Mouse (Mus musculus) layer of hippocampus, adult 9-10 months (tissue): ENCODE measurements around the gene Thbs1.
"Not testable (repeated sequence)": the region's sequence is repeated elsewhere in the genome, so short reads cannot be mapped to it uniquely, and the experiment has no call there.

Experiments
- DNase-seq: peaks from one replicate; pipeline ENCODE4 v3.0.0; 2022; ENCODE audit warnings: low spot score

The Thbs1 gene

DNA sequence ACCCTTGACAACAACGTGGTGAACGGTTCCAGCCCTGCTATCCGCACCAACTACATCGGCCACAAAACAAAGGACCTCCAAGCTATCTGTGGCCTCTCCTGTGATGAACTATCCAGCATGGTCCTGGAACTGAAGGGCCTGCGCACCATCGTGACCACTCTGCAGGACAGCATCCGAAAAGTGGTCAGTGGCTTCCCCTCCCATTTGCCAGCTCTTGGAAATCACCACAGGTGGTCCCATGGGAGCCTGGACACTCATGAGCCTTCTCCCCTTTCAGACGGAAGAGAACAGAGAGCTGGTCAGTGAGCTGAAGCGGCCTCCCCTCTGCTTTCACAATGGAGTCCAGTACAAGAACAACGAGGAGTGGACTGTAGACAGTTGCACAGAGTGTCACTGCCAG is 3.0 kb downstream of the Thbs1 start:
- DNase-seq: no peak

DNA sequence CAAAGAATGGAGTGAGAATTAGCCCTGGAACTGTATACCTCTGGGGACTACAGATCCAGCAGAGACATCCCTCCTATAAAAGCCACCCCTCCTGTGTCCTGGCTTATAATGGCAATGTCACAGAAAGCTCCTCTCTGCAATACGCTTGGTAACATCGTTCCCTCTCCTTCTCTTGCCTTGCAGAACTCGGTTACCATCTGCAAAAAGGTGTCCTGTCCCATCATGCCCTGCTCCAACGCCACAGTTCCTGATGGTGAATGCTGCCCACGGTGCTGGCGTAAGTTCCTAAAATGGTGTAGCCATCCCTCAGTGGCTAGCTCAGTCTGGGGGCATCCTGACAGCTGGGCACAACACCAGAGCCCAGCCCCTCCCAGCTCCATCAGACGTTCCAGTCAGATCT is 4.0 kb downstream of the Thbs1 start:
- no peak for DNase-seq

DNA sequence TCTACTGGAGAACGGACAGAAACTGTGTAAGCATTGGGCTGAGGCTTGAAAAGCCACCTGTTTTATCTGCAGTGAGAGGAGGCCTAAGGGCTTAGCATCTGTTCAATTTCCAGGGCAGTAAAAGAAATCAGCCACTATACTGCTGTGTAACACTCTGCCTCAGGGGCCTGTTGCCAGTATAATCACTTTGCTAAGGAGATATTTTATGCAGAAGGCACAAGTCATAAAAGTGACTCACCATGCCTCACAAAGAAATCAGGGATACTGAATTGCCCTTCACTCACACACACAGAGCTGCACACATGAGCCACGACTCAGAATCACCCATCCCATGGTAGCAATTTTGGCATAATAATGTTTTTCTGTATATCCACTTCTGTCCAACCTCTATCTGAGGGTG is 4.5 kb downstream of the Thbs1 start:
- DNase-seq: no peak

- DNase-seq: no peak
These were observed 5.1 kb downstream of the Thbs1 start for GRCm38 (mm10) chr2:118116754-118117290.

GRCm38 (mm10) chr2:118117401-118117800 is 5.7 kb downstream of the Thbs1 start:
- DNase-seq: no peak

GRCm38 (mm10) chr2:118118045-118118444 is 6.4 kb downstream of the Thbs1 start:
- no peak for DNase-seq

- no peak for DNase-seq
These were observed 6.8 kb downstream of the Thbs1 start for GRCm38 (mm10) chr2:118118515-118118914.

DNA sequence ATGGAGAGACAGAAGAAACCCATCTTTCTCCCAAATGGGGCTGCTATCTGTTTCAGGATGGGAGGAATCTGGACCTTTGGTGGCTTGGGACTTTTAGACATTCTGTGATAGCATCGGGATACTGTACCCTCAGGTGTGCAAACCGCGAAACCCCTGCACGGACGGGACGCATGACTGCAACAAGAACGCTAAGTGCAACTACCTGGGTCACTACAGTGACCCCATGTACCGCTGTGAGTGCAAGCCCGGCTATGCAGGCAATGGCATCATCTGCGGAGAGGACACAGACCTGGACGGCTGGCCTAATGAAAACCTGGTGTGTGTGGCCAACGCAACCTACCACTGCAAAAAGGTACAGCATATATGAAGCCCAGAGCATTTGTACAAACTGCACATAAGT is 8.0 kb downstream of the Thbs1 start:
- no peak for DNase-seq

- DNase-seq: no peak
These were observed 8.4 kb downstream of the Thbs1 start for GRCm38 (mm10) chr2:118120095-118120494.

DNA sequence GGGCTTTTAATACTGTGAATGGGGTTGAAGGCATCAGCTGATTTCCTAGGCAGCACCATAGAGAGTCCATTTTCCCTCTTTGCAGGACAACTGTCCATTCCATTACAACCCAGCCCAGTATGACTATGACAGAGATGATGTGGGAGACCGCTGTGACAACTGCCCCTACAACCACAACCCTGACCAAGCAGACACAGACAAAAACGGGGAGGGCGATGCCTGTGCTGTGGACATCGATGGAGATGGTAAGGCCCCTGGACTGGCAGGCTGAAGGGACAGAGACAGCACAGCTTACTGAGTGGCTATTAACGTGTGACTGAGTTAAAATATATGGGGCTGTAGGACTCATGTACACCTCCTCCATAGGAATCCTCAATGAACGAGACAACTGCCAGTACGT is 9.1 kb downstream of the Thbs1 start:
- DNase-seq: no peak

DNA sequence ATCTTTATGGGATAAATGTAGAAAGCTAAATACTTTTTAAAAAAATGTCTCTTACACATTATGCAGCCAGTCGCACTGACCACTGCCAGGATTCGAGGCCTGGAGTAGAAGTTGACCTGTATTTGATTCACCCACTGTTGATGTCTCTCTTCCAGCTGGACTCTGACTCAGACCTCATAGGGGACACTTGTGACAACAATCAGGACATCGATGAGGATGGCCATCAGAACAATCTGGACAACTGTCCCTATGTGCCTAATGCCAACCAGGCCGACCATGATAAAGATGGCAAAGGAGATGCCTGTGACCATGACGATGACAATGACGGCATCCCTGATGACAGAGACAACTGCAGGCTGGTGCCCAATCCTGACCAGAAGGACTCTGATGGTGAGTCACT is 10.6 kb downstream of the Thbs1 start:
- DNase-seq: no peak

DNA sequence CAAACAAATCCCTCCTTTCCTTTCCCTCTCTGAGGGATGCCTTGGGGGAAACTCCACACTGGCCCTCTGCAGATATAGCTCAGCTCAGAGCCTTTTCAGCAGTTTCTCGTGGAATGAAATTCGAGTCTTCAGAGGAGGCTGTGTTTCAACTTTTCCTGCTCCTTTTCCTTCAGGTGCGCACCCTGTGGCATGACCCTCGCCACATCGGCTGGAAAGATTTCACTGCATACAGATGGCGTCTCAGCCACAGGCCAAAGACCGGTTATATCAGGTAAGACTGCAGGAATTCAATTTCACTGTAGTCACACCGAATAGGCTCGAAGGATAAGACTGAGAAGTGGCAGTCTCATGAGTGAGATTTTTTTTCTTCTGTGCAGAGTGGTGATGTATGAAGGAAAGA is 12.1 kb downstream of the Thbs1 start:
- DNase-seq: no peak

- DNase-seq: no peak
These were observed 12.8 kb downstream of the Thbs1 start for GRCm38 (mm10) chr2:118124437-118124836.

DNA sequence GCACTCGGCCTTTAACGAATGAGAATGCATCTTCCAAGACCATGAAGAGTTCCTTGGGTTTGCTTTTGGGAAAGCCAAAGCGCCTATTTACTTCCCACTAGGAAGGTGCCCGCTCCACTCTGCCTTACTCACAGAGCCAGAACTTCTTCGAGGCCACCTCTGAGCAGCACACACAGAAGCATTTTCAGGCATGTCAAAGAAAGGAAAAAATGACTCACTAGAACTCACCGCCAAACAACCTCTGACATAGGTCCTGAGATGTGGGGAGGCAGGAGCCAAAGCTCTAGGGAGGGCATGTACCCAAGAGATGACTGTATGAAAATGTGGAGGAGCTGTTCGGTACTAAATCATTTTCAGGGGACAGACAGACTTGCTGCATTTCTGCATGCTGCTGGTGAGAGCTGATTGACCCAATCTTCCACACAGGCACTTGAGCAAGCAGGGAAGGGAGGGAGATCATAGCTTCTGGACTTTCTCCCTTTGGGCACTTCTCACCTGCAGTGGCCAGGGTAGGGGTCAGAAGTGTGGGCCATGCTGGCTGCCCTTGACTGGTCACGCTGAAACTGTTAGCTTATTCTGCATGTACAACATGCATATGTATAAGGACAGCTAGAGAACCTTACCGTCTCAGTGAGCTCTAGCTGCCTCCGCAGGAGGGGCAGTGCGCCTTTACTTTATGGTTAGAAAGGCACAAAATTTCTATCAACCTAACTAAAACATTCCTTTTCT is 13.7 kb downstream of the Thbs1 start:
- DNase-seq: no peak

DNA sequence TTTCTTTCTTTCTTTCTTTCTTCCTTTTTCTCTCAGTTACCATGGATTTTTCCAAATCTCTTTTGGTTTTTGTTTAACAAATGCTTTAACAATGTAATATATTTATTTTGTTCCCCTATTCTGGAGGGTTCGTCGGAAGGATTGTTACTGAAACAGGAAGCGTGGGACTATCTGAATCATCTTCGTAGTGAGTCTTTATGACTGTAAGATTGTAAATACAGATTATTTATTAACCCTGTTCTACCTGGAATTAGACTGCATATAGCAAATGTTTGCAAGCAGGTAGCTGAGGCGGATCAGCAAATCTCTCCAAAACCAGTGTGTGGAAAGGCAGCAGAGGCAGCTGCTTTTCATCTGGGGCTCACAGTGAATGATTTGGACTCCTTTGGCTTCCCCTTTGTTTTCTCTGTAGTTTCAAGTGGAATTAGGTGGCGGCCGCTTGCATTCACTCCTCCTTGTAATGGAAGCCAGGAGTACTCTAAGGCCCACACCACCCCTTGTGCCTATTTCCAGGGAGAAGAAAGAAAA is 14.3 kb downstream of the Thbs1 start:
- DNase-seq: no peak

- no peak for DNase-seq
These were observed 16.0 kb downstream of the Thbs1 start for GRCm38 (mm10) chr2:118127516-118128288.

GRCm38 (mm10) chr2:118128313-118128712 is 16.6 kb downstream of the Thbs1 start:
- DNase-seq: no peak

DNA sequence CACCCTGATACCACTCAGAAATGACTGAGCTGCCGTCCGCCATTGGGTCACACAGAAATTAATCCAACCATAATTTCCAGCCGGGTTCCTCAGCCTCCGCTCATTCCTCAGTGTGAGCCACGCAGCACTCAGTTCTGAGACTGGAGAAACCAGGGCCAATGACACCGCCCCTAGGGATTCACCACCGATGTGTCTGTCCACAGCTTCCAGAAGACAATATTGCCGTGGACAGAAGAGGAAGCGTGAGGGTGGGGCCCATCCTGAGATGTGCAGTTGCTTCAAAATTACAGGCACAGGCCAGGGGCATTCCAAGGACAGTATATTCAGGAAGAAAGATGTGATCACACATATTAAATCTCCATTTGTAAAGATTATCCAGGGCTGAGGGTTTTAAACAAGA is 25.4 kb downstream of the Thbs1 start:
- no peak for DNase-seq

DNA sequence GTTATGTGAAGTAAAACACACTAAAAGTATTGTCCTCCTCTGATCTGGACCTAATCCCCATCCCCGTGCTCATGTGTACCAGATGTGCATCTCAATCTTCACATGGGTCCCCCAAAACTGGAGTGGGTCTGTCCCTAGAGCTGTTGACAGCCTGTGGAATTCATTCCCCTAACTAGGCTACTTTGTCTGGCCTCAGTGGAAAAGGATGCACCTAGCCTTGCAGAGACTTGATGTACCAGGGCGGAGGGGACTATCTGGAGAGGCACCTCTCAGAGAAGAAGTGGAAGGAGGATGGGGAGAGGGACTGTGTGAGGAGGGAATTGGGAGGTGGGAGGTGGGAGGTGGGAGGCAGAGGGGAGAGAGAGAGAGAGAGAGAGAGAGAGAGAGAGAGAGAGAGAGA is 26.1 kb downstream of the Thbs1 start:
- no peak for DNase-seq

DNA sequence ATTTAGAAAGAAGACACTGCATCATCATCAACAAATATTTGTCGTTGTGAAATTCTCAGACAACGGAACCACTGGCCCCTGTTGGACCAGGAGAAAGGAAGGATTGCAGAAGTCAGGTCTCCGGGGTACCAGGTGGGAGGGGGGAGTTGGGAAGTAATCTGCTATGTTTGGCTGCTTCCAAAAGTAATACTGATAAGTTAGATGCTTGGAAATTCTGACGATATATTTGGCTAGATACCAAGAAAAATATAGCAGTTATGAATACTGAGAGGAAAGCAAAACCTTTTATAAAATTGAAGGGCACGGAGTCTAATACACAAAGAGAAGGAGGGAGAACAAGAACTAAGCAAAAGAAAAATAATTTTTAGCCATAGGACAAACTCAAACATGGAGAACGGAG is 27.6 kb downstream of the Thbs1 start:
- DNase-seq: no peak

DNA sequence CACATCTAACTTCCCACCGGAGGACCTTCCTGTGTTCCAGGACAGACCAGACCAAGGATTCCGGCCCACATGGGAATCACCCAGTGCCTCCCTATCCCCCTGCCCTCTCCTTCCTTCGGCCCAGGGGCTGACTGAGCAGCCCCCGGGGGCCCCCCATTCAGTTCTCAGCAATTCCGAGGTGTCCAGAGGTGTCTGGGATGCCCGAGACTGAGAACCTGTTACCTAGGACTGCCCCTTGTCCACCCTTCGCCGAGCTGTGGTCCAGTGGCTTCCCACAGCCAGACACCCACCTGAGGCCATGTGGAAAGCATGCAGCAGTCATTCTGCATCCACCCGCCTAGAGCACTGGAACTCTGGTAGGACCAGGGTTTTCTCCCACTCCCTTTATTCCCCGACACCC is 30.0 kb downstream of the Thbs1 start:
- DNase-seq: no peak

DNA sequence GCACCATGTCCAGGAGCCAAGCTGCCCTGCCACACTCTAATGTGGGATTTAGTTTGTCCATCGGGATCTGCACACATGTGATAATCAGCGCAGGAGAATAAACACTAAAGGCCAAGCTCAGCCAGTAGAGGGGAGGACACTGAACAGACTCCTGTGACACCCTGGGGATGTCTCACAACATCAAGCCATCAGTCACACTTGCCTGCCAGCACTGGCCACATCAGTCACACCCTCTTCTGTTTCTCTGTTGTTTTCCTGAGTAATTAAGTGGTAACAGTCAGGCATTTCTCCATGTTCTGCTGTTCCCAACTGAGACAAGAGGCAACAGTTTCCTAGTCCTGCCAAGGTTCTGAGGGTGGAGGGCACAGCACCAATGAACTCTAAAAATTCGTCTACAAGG is 36.1 kb downstream of the Thbs1 start:
- DNase-seq: not testable (repeated sequence)
